Mouse (Mus musculus): ENCODE measurements around the gene Tex264. TPM values are rescaled to one million over a fixed set of nuclear protein-coding genes. Genes with fewer than 3 reads are reported as not detected.

Gene Tex264
- polyA plus RNA-seq, 1 experiment from 2014 or later = 86.7 TPM

Other genes with a start within 250 kb of the Tex264 start
- 40.6 and 43.7 TPM in 2 replicates for gene Acy1, start 247.6 kb downstream of the Tex264 start, polyA plus RNA-seq (2015; fragmentation: Nextera tagmentation; extraction: Ambion mirVana)
- gene Abhd14b, start 238.5 kb downstream of the Tex264 start, polyA plus RNA-seq (2015; fragmentation: Nextera tagmentation; extraction: Ambion mirVana) = 34.7 and 44.1 TPM in 2 replicates
- 75.6 and 87.0 TPM in 2 replicates for gene Abhd14a, start 238.2 kb downstream of the Tex264 start, polyA plus RNA-seq (2015; fragmentation: Nextera tagmentation; extraction: Ambion mirVana)
- gene Pcbp4, start 232.6 kb downstream of the Tex264 start, polyA plus RNA-seq (2015; fragmentation: Nextera tagmentation; extraction: Ambion mirVana) = 115 and 117 TPM in 2 replicates
- 0.57 and 0.64 TPM in 2 replicates for gene Gpr62, start 220.0 kb downstream of the Tex264 start, polyA plus RNA-seq (2015; fragmentation: Nextera tagmentation; extraction: Ambion mirVana)
- gene Rrp9, start 210.0 kb downstream of the Tex264 start, polyA plus RNA-seq (2015; fragmentation: Nextera tagmentation; extraction: Ambion mirVana) = 44.2 and 44.9 TPM in 2 replicates
- gene Parp3, start 209.0 kb downstream of the Tex264 start, polyA plus RNA-seq (2015; fragmentation: Nextera tagmentation; extraction: Ambion mirVana) = 6.8 and 8.5 TPM in 2 replicates
- gene Iqcf1, start 186.0 kb downstream of the Tex264 start, polyA plus RNA-seq (2015; fragmentation: Nextera tagmentation; extraction: Ambion mirVana) = not detected in 2 replicates
- not detected in 2 replicates for gene Iqcf5, start 171.4 kb downstream of the Tex264 start, polyA plus RNA-seq (2015; fragmentation: Nextera tagmentation; extraction: Ambion mirVana)
- gene Iqcf3, start 124.3 kb downstream of the Tex264 start, polyA plus RNA-seq (2015; fragmentation: Nextera tagmentation; extraction: Ambion mirVana) = not detected in 2 replicates
- gene Iqcf4, start 114.9 kb downstream of the Tex264 start, polyA plus RNA-seq (2015; fragmentation: Nextera tagmentation; extraction: Ambion mirVana) = not detected in 2 replicates
- gene Iqcf6, start 59.3 kb downstream of the Tex264 start, polyA plus RNA-seq (2015; fragmentation: Nextera tagmentation; extraction: Ambion mirVana) = not detected in 2 replicates
- 0.14 TPM in 1 of 2 replicates, not detected in the other for gene Grm2, start 29.8 kb downstream of the Tex264 start, polyA plus RNA-seq (2015; fragmentation: Nextera tagmentation; extraction: Ambion mirVana)
- 6.5 and 6.9 TPM in 2 replicates for gene Rad54l2, start 103.3 kb upstream of the Tex264 start, polyA plus RNA-seq (2015; fragmentation: Nextera tagmentation; extraction: Ambion mirVana)
- 18.1 and 22.4 TPM in 2 replicates for gene Dcaf1, start 135.9 kb upstream of the Tex264 start, polyA plus RNA-seq (2015; fragmentation: Nextera tagmentation; extraction: Ambion mirVana)
- gene Rbm15b, start 201.5 kb upstream of the Tex264 start, polyA plus RNA-seq (2015; fragmentation: Nextera tagmentation; extraction: Ambion mirVana) = 11.0 and 12.3 TPM in 2 replicates
- 281 and 293 TPM in 2 replicates for gene Manf, start 206.1 kb upstream of the Tex264 start, polyA plus RNA-seq (2015; fragmentation: Nextera tagmentation; extraction: Ambion mirVana)

Measured in embryonic facial prominence, embryonic 15.5 days (tissue).